Mouse (Mus musculus): ENCODE data around the gene 4931408C20Rik. TPM values are rescaled to one million over a fixed set of nuclear protein-coding genes. Genes with fewer than 3 reads are reported as not detected.

Gene 4931408C20Rik
- polyA plus RNA-seq (2016; fragmentation: Nextera tagmentation; extraction: Ambion mirVana), result not detected in 2 replicates

GRCm38 (mm10) chr1:26686842-26687760, at the start of gene 4931408C20Rik:
TSS of gene 4931408C20Rik (minus strand) at chr1:26687460.
- Histone ChIP-seq H3K4me2 (replicated peaks) (no peak within 1 kb of the TSS), H3K4me1 (no peaks in the 10 kb centered on the region), H3K36me3 (no peaks in the 10 kb centered on the region), H3K4me3 (no peak within 1 kb of the TSS), H3K9me3 (no peaks in the 10 kb centered on the region), H3K9ac (replicated peaks) (no peak within 1 kb of the TSS), H3K27me3 (no peaks in the 10 kb centered on the region), H3K27ac (replicated peaks) (no peak within 1 kb of the TSS)
- 30% methylated on average over 1 of the region's 1 CpGs for WGBS
- ATAC-seq (ENCODE audit: low FRiP score, low read depth), result peak; percentile 85

DNA sequence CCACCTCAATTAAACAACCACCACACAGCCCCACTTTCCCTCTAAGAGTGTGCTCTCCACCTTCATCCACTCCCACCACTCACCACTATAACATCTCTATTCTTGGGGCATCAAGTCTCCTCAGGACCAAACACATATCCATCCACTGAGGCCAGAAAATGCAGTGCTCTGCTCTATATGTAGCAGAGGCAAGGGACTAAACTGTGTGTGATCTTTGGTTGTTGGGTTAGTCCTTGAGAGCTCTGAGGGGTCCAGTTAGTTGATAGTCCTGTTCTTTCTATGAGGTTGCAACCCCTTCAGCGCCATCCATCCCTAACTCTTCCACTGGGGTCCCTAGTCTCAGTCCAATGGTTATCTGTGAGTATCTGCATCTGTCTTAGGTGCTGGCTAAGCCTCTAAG, 666 bp upstream of the 4931408C20Rik start:
- Histone ChIP-seq H3K9ac (replicated peaks) (no peak overlapping the region), H3K4me1 (no peaks in the 10 kb centered on the region), H3K36me3 (no peaks in the 10 kb centered on the region), H3K27ac (replicated peaks) (no peak overlapping the region), H3K4me2 (replicated peaks) (no peak overlapping the region), H3K4me3 (no peak overlapping the region), H3K9me3 (no peaks in the 10 kb centered on the region), H3K27me3 (no peaks in the 10 kb centered on the region)
- peak; percentile 71 for ATAC-seq (ENCODE audit: low FRiP score, low read depth)
- WGBS, result 66% methylated on average over 1 of the region's 1 CpGs

DNA sequence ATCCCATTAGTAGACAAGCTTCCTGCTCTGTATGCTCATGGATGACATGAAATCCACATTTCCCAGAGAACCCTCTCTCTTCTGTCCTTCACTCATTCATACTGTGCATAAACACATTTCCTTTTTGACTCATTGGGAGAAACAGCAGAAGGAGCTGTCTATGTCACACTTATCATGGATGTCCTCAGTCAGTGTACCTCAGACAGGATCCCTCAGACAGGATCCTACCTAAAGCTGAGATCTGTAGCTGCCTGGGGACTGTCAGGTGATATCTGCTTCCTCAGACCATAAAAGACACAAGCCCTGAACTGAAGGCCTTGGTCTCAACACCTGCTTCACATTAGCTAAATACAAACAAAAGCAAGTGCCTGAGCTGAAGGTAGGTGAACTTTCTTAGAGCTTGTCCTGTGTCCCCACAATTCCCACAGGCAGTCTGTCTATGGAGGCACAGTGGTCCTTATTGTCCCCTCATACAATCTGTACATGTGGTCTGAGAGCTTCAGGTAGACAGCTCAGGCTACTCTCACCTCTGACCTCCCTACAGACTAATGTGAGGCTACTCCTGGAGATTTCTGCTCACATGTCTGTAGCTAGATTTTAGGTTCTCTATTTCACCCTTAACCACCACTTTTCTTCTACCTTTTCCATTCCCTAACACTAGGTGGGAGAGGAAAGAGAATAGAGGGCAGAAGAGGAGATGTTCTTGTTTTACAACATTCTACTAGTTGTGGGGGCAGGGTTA, 1.1 kb downstream of the 4931408C20Rik start:
- no peak overlapping the region for H3K4me3 ChIP-seq
- peak; percentile 36; the same call in 1 of the 2 replicates for ATAC-seq (ENCODE audit: low FRiP score, low read depth)
- H3K9me3 ChIP-seq, result no peaks in the 10 kb centered on the region
- H3K27ac ChIP-seq (replicated peaks), result no peak overlapping the region
- H3K36me3 ChIP-seq, result no peaks in the 10 kb centered on the region
- no peak overlapping the region for H3K9ac ChIP-seq (replicated peaks)
- no peaks in the 10 kb centered on the region for H3K4me1 ChIP-seq
- no peaks in the 10 kb centered on the region for H3K27me3 ChIP-seq
- H3K4me2 ChIP-seq (replicated peaks), result no peak overlapping the region

GRCm38 (mm10) chr1:26685383-26685782, 1.9 kb downstream of the 4931408C20Rik start:
- no peaks in the 10 kb centered on the region for H3K36me3 ChIP-seq
- no peaks in the 10 kb centered on the region for H3K4me1 ChIP-seq
- H3K27ac ChIP-seq (replicated peaks), result no peak overlapping the region
- no peaks in the 10 kb centered on the region for H3K27me3 ChIP-seq
- H3K9ac ChIP-seq (replicated peaks), result no peak overlapping the region
- 81% methylated on average over 3 of the region's 3 CpGs for WGBS
- no peak for ATAC-seq (ENCODE audit: low FRiP score, low read depth)
- H3K9me3 ChIP-seq, result no peaks in the 10 kb centered on the region
- H3K4me3 ChIP-seq, result no peak overlapping the region
- H3K4me2 ChIP-seq (replicated peaks), result no peak overlapping the region

DNA sequence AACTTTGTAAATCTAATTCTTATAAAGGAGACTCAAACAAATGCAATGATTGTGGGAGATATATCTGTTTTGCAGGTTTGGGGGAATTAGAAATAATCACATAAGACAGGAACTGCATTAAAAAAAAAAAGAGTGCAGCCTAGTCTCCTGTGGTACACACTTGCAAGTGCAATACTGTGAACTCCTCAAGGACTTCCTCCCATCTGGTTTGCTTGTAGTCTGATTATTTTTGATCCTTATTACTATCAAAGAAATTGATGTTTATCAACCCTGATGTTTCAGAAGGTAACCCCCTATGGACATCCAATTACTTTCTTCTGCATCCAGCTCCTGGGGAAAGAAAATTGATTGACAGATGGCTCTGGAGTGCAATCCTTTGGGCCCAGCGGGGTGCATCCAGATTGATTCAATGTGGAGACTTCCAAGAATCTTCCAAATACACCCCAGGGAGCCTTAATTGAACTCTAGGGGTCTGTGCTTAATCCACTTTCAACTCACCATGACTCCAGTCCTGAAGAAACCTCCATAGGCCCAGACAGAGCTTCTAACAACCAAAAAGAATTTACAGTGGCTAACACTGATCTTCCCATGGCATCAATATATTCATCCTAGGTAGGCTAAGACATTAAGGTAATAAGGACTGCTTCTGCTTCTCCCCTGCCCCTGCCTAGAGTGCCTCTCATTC, 37.4 kb downstream of the 4931408C20Rik start:
- no peaks in the 10 kb centered on the region for H3K4me1 ChIP-seq
- ATAC-seq (ENCODE audit: low FRiP score, low read depth), result peak; percentile 73
- 30% methylated on average over 1 of the region's 1 CpGs for WGBS
- no peaks in the 10 kb centered on the region for H3K9me3 ChIP-seq
- no peak overlapping the region for H3K4me3 ChIP-seq
- H3K27ac ChIP-seq (replicated peaks), result no peak overlapping the region
- no peaks in the 10 kb centered on the region for H3K27me3 ChIP-seq
- no peak overlapping the region for H3K9ac ChIP-seq (replicated peaks)
- H3K36me3 ChIP-seq, result no peaks in the 10 kb centered on the region
- no peak overlapping the region for H3K4me2 ChIP-seq (replicated peaks)

GRCm38 (mm10) chr1:26636051-26636450, 51.2 kb downstream of the 4931408C20Rik start:
- no peak overlapping the region for H3K9ac ChIP-seq (replicated peaks)

More at GRCm38 (mm10) chr1:26636051-26636450, 51.2 kb downstream of the 4931408C20Rik start:
- no peaks in the 10 kb centered on the region for H3K4me1 ChIP-seq
- WGBS, result 88% methylated on average over 5 of the region's 5 CpGs
- no peak overlapping the region for H3K4me2 ChIP-seq (replicated peaks)
- H3K27ac ChIP-seq (replicated peaks), result no peak overlapping the region
- H3K4me3 ChIP-seq, result no peak overlapping the region
- ATAC-seq (ENCODE audit: low FRiP score, low read depth), result no peak
- H3K9me3 ChIP-seq, result no peaks in the 10 kb centered on the region
- H3K36me3 ChIP-seq, result no peaks in the 10 kb centered on the region
- no peaks in the 10 kb centered on the region for H3K27me3 ChIP-seq

All from midbrain, embryonic 12.5 days (tissue).